Mouse (Mus musculus) embryonic facial prominence, embryonic 10.5 days (tissue): ENCODE results near the gene Tnip1. TPM values are rescaled to one million over a fixed set of nuclear protein-coding genes. Genes with fewer than 3 reads are reported as not detected.
A peak's percentile ranks its signal among the peaks of the same experiment; 100 is the strongest.

Experiments
- DNase-seq: peaks from one replicate; pipeline ENCODE4 v3.0.0-alpha.2; 2017; ENCODE audit warnings: low spot score
- H3K27ac ChIP-seq: fragments of 300-500 bp; sonication (generic); replicated peaks from 2 replicates; pipeline ENCODE4 v1.5.1; 2016; ENCODE audit warnings: mild to moderate bottlenecking
- H3K27me3 ChIP-seq: fragments of 300-500 bp; sonication (generic); replicated peaks from 2 replicates; pipeline ENCODE4 v1.6.1; 2016; ENCODE audit warnings: low read depth, mild to moderate bottlenecking; ENCODE audit not compliant: poor library complexity, severe bottlenecking
- H3K36me3 ChIP-seq: fragments of 300-500 bp; sonication (generic); replicated peaks from 2 replicates; pipeline ENCODE4 v1.6.1; 2016; ENCODE audit warnings: mild to moderate bottlenecking, moderate library complexity
- H3K4me1 ChIP-seq: fragments of 300-500 bp; sonication (generic); 2 replicates; pipeline ENCODE4 v1.6.1; 2016
- H3K4me3 ChIP-seq: fragments of 300-500 bp; sonication (generic); 2 replicates; pipeline ENCODE4 v1.5.1; 2016; ENCODE audit warnings: mild to moderate bottlenecking, moderate library complexity
- H3K9me3 ChIP-seq: fragments of 300-500 bp; sonication (generic); 2 replicates; pipeline ENCODE4 v1.6.1; 2016; ENCODE audit warnings: mild to moderate bottlenecking
- WGBS: fragments of 180-500 bp; shearing (Covaris S2); methylation state at CpG from one replicate; pipeline ENCODE4 v1.1.7; 2016; 5-methylcytosine and 5-hydroxymethylcytosine counted together
- polyA plus RNA-seq: library from polyadenylated mRNA; unstranded; fragments of >200 nt; fragmentation: Nextera tagmentation; extraction: Ambion mirVana; gene quantifications from 2 replicates; pipeline ENCODE4 v1.2.1, GENCODE M21; 2016

Gene Tnip1
- polyA plus RNA-seq = 11.7 and 11.9 TPM in 2 replicates

- H3K36me3 ChIP-seq = no peaks in the 10 kb centered on the region
- WGBS = 37% methylated on average over 6 of the region's 6 CpGs
- no peaks in the 10 kb centered on the region for H3K27me3 ChIP-seq
- peaks cover 16% of the 10 kb centered on the region for H3K4me1 ChIP-seq
- H3K4me3 ChIP-seq = no peak within 1 kb of the TSS
- H3K27ac ChIP-seq = no peak within 1 kb of the TSS; the same call in none of the 2 replicates
- no peak for DNase-seq
- no peaks in the 10 kb centered on the region for H3K9me3 ChIP-seq
Measured at GRCm38 (mm10) chr11:54962810-54963209, at the start of gene Tnip1. TSS of gene Tnip1 (minus strand) at chr11:54962917.

DNA sequence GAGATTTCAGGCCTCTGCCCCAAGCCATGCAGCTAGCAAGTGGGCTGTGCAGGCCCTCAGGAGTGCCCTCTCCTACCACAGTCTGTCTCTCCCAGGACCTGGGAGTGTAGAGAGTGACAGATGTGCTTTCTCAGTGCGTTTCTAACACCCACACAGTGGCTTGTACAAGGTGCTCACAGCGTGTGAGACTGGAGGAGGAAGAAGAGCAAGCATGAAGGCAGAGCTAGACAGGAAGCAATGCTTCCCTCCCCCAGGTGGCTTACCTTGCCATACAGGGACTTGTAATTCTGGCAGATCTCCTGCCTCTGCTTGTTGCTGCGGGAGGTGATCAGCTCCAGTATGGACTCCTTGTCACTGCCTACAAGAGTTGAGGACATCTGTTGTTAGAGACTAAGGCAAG is 48.7 kb upstream of the Tnip1 start:
- DNase-seq = no peak
- Histone ChIP-seq H3K4me1 (peaks cover 9% of the 10 kb centered on the region), H3K4me3 (no peak overlapping the region), H3K27me3 (no peaks in the 10 kb centered on the region), H3K9me3 (no peaks in the 10 kb centered on the region), H3K27ac (no peak overlapping the region), H3K36me3 (peaks cover 67% of the 10 kb centered on the region)
- WGBS = 84% methylated on average over 3 of the region's 3 CpGs

GRCm38 (mm10) chr11:55008230-55008629 is 45.5 kb upstream of the Tnip1 start:
- no peaks in the 10 kb centered on the region for H3K4me1 ChIP-seq
- H3K27ac ChIP-seq = no peak overlapping the region
- no peak overlapping the region for H3K4me3 ChIP-seq
- no peaks in the 10 kb centered on the region for H3K9me3 ChIP-seq
- DNase-seq = no peak
- 82% methylated on average over 6 of the region's 6 CpGs for WGBS
- no peaks in the 10 kb centered on the region for H3K27me3 ChIP-seq
- peaks cover 74% of the 10 kb centered on the region for H3K36me3 ChIP-seq

DNA sequence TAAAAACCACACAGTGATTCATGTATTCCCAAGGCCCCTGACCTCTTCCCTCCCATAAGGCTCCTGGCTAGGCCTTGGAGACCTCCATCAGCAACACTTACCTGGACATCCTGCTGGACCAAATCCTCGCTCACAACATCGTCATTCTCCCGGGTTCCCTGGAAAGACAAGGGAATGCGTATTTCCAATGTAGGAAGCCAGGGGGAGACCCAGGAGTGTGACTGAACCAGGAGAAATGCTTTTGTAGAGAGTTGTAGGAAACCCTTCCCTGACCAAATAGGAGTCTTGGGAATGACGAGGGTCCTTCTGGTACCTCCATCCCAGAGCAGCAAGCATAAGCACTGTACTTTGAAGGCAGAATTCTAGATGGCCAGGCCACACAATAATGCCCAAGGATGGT is 43.0 kb upstream of the Tnip1 start:
- peaks cover 6% of the 10 kb centered on the region for H3K9me3 ChIP-seq
- H3K27me3 ChIP-seq = no peaks in the 10 kb centered on the region
- peaks cover 76% of the 10 kb centered on the region for H3K36me3 ChIP-seq
- no peak overlapping the region for H3K27ac ChIP-seq
- WGBS = 90% methylated on average over 5 of the region's 5 CpGs
- no peaks in the 10 kb centered on the region for H3K4me1 ChIP-seq
- no peak for DNase-seq
- no peak overlapping the region for H3K4me3 ChIP-seq

DNA sequence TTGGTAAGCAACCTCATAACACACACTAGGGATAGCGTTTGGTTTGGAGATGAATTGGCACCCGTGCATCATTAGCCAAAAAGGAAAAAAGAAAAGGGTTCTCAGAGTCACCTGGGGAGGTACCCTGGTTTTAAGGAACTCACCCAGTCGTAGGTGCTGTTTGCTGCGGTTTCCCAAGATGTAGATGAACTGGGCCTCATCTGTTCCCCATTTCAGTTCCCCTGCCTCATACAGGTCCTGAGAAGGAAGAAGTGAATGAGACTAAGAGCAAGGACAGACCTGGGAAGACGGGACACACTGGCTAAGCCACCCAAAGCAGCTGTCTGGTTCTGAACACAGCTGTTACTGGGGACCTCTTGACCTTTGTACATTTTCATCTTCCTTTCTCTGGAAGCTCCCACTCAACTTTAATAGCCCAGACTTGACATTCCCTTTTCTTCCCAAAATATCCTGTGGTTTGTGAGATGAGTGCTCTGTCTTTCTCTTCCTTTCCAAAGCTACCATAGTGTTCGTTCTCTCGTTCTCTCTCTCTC is 42.3 kb upstream of the Tnip1 start:
- Histone ChIP-seq H3K27me3 (no peaks in the 10 kb centered on the region), H3K4me3 (no peak overlapping the region), H3K27ac (no peak overlapping the region), H3K4me1 (no peaks in the 10 kb centered on the region), H3K9me3 (peaks cover 7% of the 10 kb centered on the region), H3K36me3 (peaks cover 73% of the 10 kb centered on the region)
- 82% methylated on average over 7 of the region's 7 CpGs for WGBS
- DNase-seq = no peak

DNA sequence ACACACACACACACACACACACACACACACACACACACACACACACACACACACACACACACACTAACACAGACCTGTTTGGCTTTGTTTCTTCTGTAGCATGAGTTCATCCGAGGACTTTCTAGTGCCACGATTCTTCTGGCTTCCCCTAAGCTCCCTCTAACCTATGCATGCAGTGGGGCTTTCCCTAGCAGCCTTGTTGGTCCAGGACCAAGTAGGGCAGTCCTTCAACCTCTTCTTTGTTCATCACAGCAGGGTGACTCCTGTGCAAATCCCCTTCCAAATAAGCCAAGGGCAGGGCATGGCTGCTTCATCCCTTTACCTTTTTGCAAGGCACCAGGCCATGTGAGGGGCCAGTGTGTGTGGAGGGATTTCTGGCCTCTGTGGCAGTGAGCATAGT is 36.0 kb upstream of the Tnip1 start:
- no peak for DNase-seq
- H3K4me3 ChIP-seq = no peak overlapping the region
- WGBS = 52% methylated on average over 2 of the region's 2 CpGs
- H3K9me3 ChIP-seq = peaks cover 7% of the 10 kb centered on the region
- peaks cover 60% of the 10 kb centered on the region for H3K36me3 ChIP-seq
- peaks cover 13% of the 10 kb centered on the region for H3K4me1 ChIP-seq
- H3K27me3 ChIP-seq = 0 out of 2 replicates have a peak, but pooled peaks cover 6% of the 10 kb centered on the region
- H3K27ac ChIP-seq = no peak overlapping the region

GRCm38 (mm10) chr11:54998284-54998683 is 35.6 kb upstream of the Tnip1 start:
- H3K4me1 ChIP-seq = peaks cover 13% of the 10 kb centered on the region
- WGBS = 4% methylated on average over 12 of the region's 12 CpGs
- H3K4me3 ChIP-seq = no peak overlapping the region
- DNase-seq = peak; percentile 79
- 0 out of 2 replicates have a peak, but pooled peaks cover 6% of the 10 kb centered on the region for H3K27me3 ChIP-seq
- no peak overlapping the region for H3K27ac ChIP-seq
- peaks cover 7% of the 10 kb centered on the region for H3K9me3 ChIP-seq
- H3K36me3 ChIP-seq = peaks cover 56% of the 10 kb centered on the region

GRCm38 (mm10) chr11:54996176-54996575 is 33.5 kb upstream of the Tnip1 start:
- H3K4me1 ChIP-seq = peaks cover 18% of the 10 kb centered on the region
- H3K36me3 ChIP-seq = peaks cover 46% of the 10 kb centered on the region
- peaks cover 6% of the 10 kb centered on the region for H3K9me3 ChIP-seq
- WGBS = 72% methylated on average over 7 of the region's 7 CpGs
- no peak overlapping the region for H3K27ac ChIP-seq
- no peak overlapping the region for H3K4me3 ChIP-seq
- 0 out of 2 replicates have a peak, but pooled peaks cover 6% of the 10 kb centered on the region for H3K27me3 ChIP-seq
- DNase-seq = no peak

- no peak overlapping the region for H3K4me3 ChIP-seq
- DNase-seq = no peak
- no peaks in the 10 kb centered on the region for H3K9me3 ChIP-seq
Measured at GRCm38 (mm10) chr11:54989920-54990319, 27.2 kb upstream of the Tnip1 start.

GRCm38 (mm10) chr11:54988754-54989349 is 26.1 kb upstream of the Tnip1 start:
- peaks cover 4% of the 10 kb centered on the region; the same call in 1 of the 2 replicates for H3K36me3 ChIP-seq
- 76% methylated on average over 8 of the region's 8 CpGs for WGBS
- H3K9me3 ChIP-seq = no peaks in the 10 kb centered on the region
- DNase-seq = no peak
- H3K4me1 ChIP-seq = 0 out of 2 replicates have a peak, but pooled peaks cover 5% of the 10 kb centered on the region
- no peak overlapping the region for H3K27ac ChIP-seq
- no peak overlapping the region for H3K4me3 ChIP-seq
- H3K27me3 ChIP-seq = no peaks in the 10 kb centered on the region

More at GRCm38 (mm10) chr11:54989920-54990319, 27.2 kb upstream of the Tnip1 start:
- Histone ChIP-seq H3K27me3 (no peaks in the 10 kb centered on the region), H3K4me1 (0 out of 2 replicates have a peak, but pooled peaks cover 5% of the 10 kb centered on the region), H3K27ac (no peak overlapping the region), H3K36me3 (peaks cover 13% of the 10 kb centered on the region)

GRCm38 (mm10) chr11:54987974-54988373 is 25.3 kb upstream of the Tnip1 start:
- H3K9me3 ChIP-seq = no peaks in the 10 kb centered on the region
- DNase-seq = peak; percentile 54
- WGBS = 86% methylated on average over 1 of the region's 1 CpGs

GRCm38 (mm10) chr11:54985086-54985485 is 22.4 kb upstream of the Tnip1 start:
- no peaks in the 10 kb centered on the region for H3K4me1 ChIP-seq
- WGBS = 72% methylated on average over 3 of the region's 3 CpGs
- no peak for DNase-seq

More at GRCm38 (mm10) chr11:54987974-54988373, 25.3 kb upstream of the Tnip1 start:
- peaks cover 4% of the 10 kb centered on the region; the same call in 1 of the 2 replicates for H3K36me3 ChIP-seq
- H3K4me1 ChIP-seq = 0 out of 2 replicates have a peak, but pooled peaks cover 5% of the 10 kb centered on the region
- no peak overlapping the region for H3K4me3 ChIP-seq
- no peaks in the 10 kb centered on the region for H3K27me3 ChIP-seq
- no peak overlapping the region for H3K27ac ChIP-seq

GRCm38 (mm10) chr11:54984581-54984980 is 21.9 kb upstream of the Tnip1 start:
- Histone ChIP-seq H3K4me1 (no peaks in the 10 kb centered on the region), H3K27me3 (no peaks in the 10 kb centered on the region), H3K9me3 (no peaks in the 10 kb centered on the region), H3K4me3 (no peak overlapping the region), H3K27ac (no peak overlapping the region), H3K36me3 (peaks cover 19% of the 10 kb centered on the region)
- no peak for DNase-seq
- WGBS = 61% methylated on average over 4 of the region's 4 CpGs

More at GRCm38 (mm10) chr11:54985086-54985485, 22.4 kb upstream of the Tnip1 start:
- Histone ChIP-seq H3K36me3 (peaks cover 16% of the 10 kb centered on the region), H3K4me3 (no peak overlapping the region), H3K27me3 (no peaks in the 10 kb centered on the region), H3K27ac (no peak overlapping the region), H3K9me3 (no peaks in the 10 kb centered on the region)
